Mouse (Mus musculus): Measurements from ENCODE around the gene Bmp7. TPM values are rescaled to one million over a fixed set of nuclear protein-coding genes. Genes with fewer than 3 reads are reported as not detected.
A peak's percentile ranks its signal among the peaks of the same experiment; 100 is the strongest.

Gene Bmp7
- polyA plus RNA-seq, 1 experiment from 2014 or later, result 6.9 TPM

GRCm38 (mm10) chr2:172861590-172861989 is 78.5 kb downstream of the Bmp7 start:
- Histone ChIP-seq H3K4me1 (peaks cover 8% of the 10 kb centered on the region), H3K27ac (no peak overlapping the region), H3K9me3 (replicated peaks) (no peaks in the 10 kb centered on the region), H3K27me3 (no peaks in the 10 kb centered on the region), H3K4me3 (no peak overlapping the region), H3K9ac (0 out of 2 replicates have a peak overlapping the region, but pooled peaks have one; percentile 12), H3K4me2 (no peak overlapping the region), H3K36me3 (ENCODE audit: poor library complexity, severe bottlenecking) (no peaks in the 10 kb centered on the region)
- no peak for ATAC-seq
- 91% methylated on average over 14 of the region's 14 CpGs for WGBS

- H3K27ac ChIP-seq, result no peak overlapping the region
- H3K36me3 ChIP-seq (ENCODE audit: poor library complexity, severe bottlenecking), result no peaks in the 10 kb centered on the region
- H3K4me3 ChIP-seq, result no peak overlapping the region
- H3K4me2 ChIP-seq, result no peak overlapping the region
- no peaks in the 10 kb centered on the region for H3K27me3 ChIP-seq
- peaks cover 8% of the 10 kb centered on the region for H3K4me1 ChIP-seq
- ATAC-seq, result no peak
- WGBS, result 93% methylated on average over 8 of the region's 8 CpGs
- no peak overlapping the region for H3K9ac ChIP-seq
- no peaks in the 10 kb centered on the region for H3K9me3 ChIP-seq (replicated peaks)
Measured at GRCm38 (mm10) chr2:172860593-172860992, 79.5 kb downstream of the Bmp7 start.

- H3K9me3 ChIP-seq (replicated peaks), result no peaks in the 10 kb centered on the region
- no peak overlapping the region for H3K9ac ChIP-seq
- H3K4me2 ChIP-seq, result no peak overlapping the region
- H3K4me1 ChIP-seq, result peaks cover 8% of the 10 kb centered on the region
- no peaks in the 10 kb centered on the region for H3K36me3 ChIP-seq (ENCODE audit: poor library complexity, severe bottlenecking)
- no peak overlapping the region for H3K4me3 ChIP-seq
- no peak for ATAC-seq
- WGBS, result 90% methylated on average over 7 of the region's 7 CpGs
- no peaks in the 10 kb centered on the region for H3K27me3 ChIP-seq
- H3K27ac ChIP-seq, result no peak overlapping the region
Measured at GRCm38 (mm10) chr2:172860104-172860503, 80.0 kb downstream of the Bmp7 start.

- H3K4me1 ChIP-seq, result no peaks in the 10 kb centered on the region
- no peaks in the 10 kb centered on the region for H3K27me3 ChIP-seq
- no peak overlapping the region for H3K4me3 ChIP-seq
- no peaks in the 10 kb centered on the region for H3K36me3 ChIP-seq (ENCODE audit: poor library complexity, severe bottlenecking)
- H3K4me2 ChIP-seq, result no peak overlapping the region
- H3K9ac ChIP-seq, result no peak overlapping the region
- 68% methylated on average over 10 of the region's 10 CpGs for WGBS
- H3K27ac ChIP-seq, result no peak overlapping the region
- H3K9me3 ChIP-seq (replicated peaks), result no peaks in the 10 kb centered on the region
- ATAC-seq, result no peak
Measured at GRCm38 (mm10) chr2:172857048-172857447, 83.1 kb downstream of the Bmp7 start.

- no peak for ATAC-seq
- H3K9me3 ChIP-seq (replicated peaks), result no peaks in the 10 kb centered on the region
- WGBS, result 74% methylated on average over 2 of the region's 2 CpGs
Measured at GRCm38 (mm10) chr2:172856549-172856948, 83.6 kb downstream of the Bmp7 start.

GRCm38 (mm10) chr2:172854136-172854535 is 86.0 kb downstream of the Bmp7 start:
- WGBS, result 64% methylated on average over 2 of the region's 2 CpGs
- Histone ChIP-seq H3K36me3 (ENCODE audit: poor library complexity, severe bottlenecking) (no peaks in the 10 kb centered on the region), H3K27me3 (no peaks in the 10 kb centered on the region), H3K9me3 (replicated peaks) (no peaks in the 10 kb centered on the region), H3K27ac (no peak overlapping the region), H3K4me2 (no peak overlapping the region), H3K4me3 (no peak overlapping the region), H3K9ac (no peak overlapping the region), H3K4me1 (no peaks in the 10 kb centered on the region)
- no peak for ATAC-seq

More at GRCm38 (mm10) chr2:172856549-172856948, 83.6 kb downstream of the Bmp7 start:
- no peak overlapping the region for H3K4me3 ChIP-seq
- H3K36me3 ChIP-seq (ENCODE audit: poor library complexity, severe bottlenecking), result no peaks in the 10 kb centered on the region
- H3K27me3 ChIP-seq, result no peaks in the 10 kb centered on the region
- no peak overlapping the region for H3K27ac ChIP-seq
- no peak overlapping the region for H3K9ac ChIP-seq
- no peaks in the 10 kb centered on the region for H3K4me1 ChIP-seq
- no peak overlapping the region for H3K4me2 ChIP-seq

- 79% methylated on average over 11 of the region's 11 CpGs for WGBS
- Histone ChIP-seq H3K27me3 (no peaks in the 10 kb centered on the region), H3K36me3 (ENCODE audit: poor library complexity, severe bottlenecking) (no peaks in the 10 kb centered on the region), H3K27ac (no peak overlapping the region), H3K9me3 (replicated peaks) (no peaks in the 10 kb centered on the region), H3K4me2 (no peak overlapping the region), H3K9ac (no peak overlapping the region), H3K4me3 (no peak overlapping the region), H3K4me1 (no peaks in the 10 kb centered on the region)
- ATAC-seq, result no peak
Measured at GRCm38 (mm10) chr2:172851773-172852172, 88.3 kb downstream of the Bmp7 start.

GRCm38 (mm10) chr2:172848193-172848592 is 91.9 kb downstream of the Bmp7 start:
- no peak overlapping the region for H3K4me3 ChIP-seq
- H3K4me1 ChIP-seq, result no peaks in the 10 kb centered on the region
- no peak overlapping the region for H3K4me2 ChIP-seq
- no peak for ATAC-seq
- H3K9me3 ChIP-seq (replicated peaks), result no peaks in the 10 kb centered on the region
- no peak overlapping the region for H3K27ac ChIP-seq
- no peaks in the 10 kb centered on the region for H3K27me3 ChIP-seq
- 73% methylated on average over 6 of the region's 6 CpGs for WGBS
- H3K36me3 ChIP-seq (ENCODE audit: poor library complexity, severe bottlenecking), result no peaks in the 10 kb centered on the region
- H3K9ac ChIP-seq, result no peak overlapping the region

GRCm38 (mm10) chr2:172846311-172846575 is 93.9 kb downstream of the Bmp7 start:
- Histone ChIP-seq H3K4me3 (no peak overlapping the region), H3K9me3 (replicated peaks) (no peaks in the 10 kb centered on the region), H3K9ac (no peak overlapping the region), H3K27me3 (no peaks in the 10 kb centered on the region), H3K4me2 (no peak overlapping the region), H3K36me3 (ENCODE audit: poor library complexity, severe bottlenecking) (no peaks in the 10 kb centered on the region), H3K4me1 (no peaks in the 10 kb centered on the region), H3K27ac (no peak overlapping the region)
- 86% methylated on average over 4 of the region's 4 CpGs for WGBS
- ATAC-seq, result no peak

GRCm38 (mm10) chr2:172845536-172846310 is 94.4 kb downstream of the Bmp7 start:
- no peaks in the 10 kb centered on the region for H3K9me3 ChIP-seq (replicated peaks)
- H3K4me2 ChIP-seq, result no peak overlapping the region
- H3K4me1 ChIP-seq, result no peaks in the 10 kb centered on the region
- H3K27ac ChIP-seq, result no peak overlapping the region
- no peak overlapping the region for H3K4me3 ChIP-seq
- H3K36me3 ChIP-seq (ENCODE audit: poor library complexity, severe bottlenecking), result no peaks in the 10 kb centered on the region
- no peak for ATAC-seq
- no peak overlapping the region for H3K9ac ChIP-seq
- no peaks in the 10 kb centered on the region for H3K27me3 ChIP-seq
- WGBS, result 61% methylated on average over 31 of the region's 31 CpGs

- Histone ChIP-seq H3K9ac (no peak overlapping the region), H3K4me1 (no peaks in the 10 kb centered on the region), H3K9me3 (replicated peaks) (no peaks in the 10 kb centered on the region), H3K27ac (no peak overlapping the region), H3K4me2 (no peak overlapping the region), H3K36me3 (ENCODE audit: poor library complexity, severe bottlenecking) (no peaks in the 10 kb centered on the region), H3K4me3 (no peak overlapping the region), H3K27me3 (no peaks in the 10 kb centered on the region)
- WGBS, result 85% methylated on average over 9 of the region's 9 CpGs
- ATAC-seq, result no peak
Measured at GRCm38 (mm10) chr2:172843903-172844302, 96.2 kb downstream of the Bmp7 start.

- Histone ChIP-seq H3K4me2 (no peak overlapping the region), H3K27me3 (no peaks in the 10 kb centered on the region), H3K9ac (no peak overlapping the region), H3K4me3 (no peak overlapping the region), H3K9me3 (replicated peaks) (no peaks in the 10 kb centered on the region), H3K27ac (no peak overlapping the region), H3K36me3 (ENCODE audit: poor library complexity, severe bottlenecking) (no peaks in the 10 kb centered on the region), H3K4me1 (peaks cover 7% of the 10 kb centered on the region; the same call in 1 of the 2 replicates)
- no peak for ATAC-seq
- 79% methylated on average over 4 of the region's 4 CpGs for WGBS
Measured at GRCm38 (mm10) chr2:172842306-172842705, 97.8 kb downstream of the Bmp7 start.
